Mouse (Mus musculus) kidney, adult 2 months (tissue): ENCODE measurements at regions not wholly inside any gene's neighbourhood (a gene's known extent, or its start where the extent isn't known, plus 50 kb on each side); places are given as distances from the start of the nearest gene placed in this dataset.

ENCODE experiments used
- CTCF ChIP-seq: fragments of 200-500 bp; conservative IDR thresholded peaks from 2 replicates; pipeline ENCODE4 v1.5.1; 2011; ENCODE audit warnings: low read depth, mild to moderate bottlenecking, control low read depth, low read length, moderate library complexity, mixed read lengths; ENCODE audit not compliant: insufficient read depth, insufficient read length
- POLR2A ChIP-seq: fragments of 200-500 bp; IDR thresholded peaks from one replicate; pipeline ENCODE4 v1.6.1; 2011; ENCODE audit warnings: low read depth, low read length, control low read depth

DNA sequence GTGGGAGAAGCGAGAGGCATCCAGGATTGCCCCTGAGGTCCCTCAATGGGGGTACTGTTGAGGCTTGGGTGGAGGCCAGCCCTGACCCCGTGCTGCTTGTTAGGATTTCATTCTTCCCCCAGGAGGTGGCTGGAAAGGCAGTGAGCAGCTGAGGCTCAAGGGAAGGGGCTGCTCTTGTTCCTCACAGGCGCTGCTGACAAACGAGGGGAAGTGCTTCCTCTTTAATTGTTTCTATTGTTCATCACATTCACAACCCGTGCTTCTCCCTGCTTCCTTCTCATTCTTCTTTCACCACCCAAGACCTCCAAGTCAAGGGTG is 135.3 kb upstream of the Map3k1 start:
- TF ChIP-seq CTCF, result no peak
- TF ChIP-seq POLR2A, result no peak
